In the genomic region with DNA sequence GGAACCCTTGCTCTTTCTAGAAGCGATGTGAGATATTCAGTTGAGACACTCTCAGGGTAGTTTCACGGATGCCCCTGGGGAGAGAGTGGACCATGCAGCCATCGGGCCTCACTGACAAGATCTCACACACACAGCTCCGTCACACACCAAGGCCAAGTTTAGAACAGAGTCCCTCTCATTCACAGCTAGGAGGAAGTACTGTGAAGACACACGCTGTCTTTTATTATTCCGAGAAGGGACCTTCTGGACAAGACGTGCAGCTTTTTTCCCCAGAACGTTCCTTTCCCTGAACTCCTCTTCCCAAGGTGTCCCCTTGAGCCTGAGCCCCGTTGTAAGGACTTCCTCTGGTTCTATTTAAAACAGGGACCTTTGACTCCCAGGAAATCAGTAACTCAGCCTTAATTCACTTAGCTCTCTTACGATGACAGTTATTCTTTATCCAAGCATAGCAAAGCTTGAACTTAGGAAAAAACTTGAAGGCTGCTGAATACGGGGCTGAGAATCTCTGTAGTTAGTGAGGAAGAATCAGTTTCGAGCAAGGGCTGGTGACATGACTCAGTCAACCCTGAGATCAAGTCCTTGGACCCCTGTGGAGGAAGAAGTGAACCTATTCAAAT, we compare ENCODE assay signal across 13 mouse cellular contexts.
A peak's percentile ranks its signal among the peaks of the same experiment; 100 is the strongest.
DNase-seq lines count a peak whose midpoint lies in the region; ATAC-seq and TF ChIP-seq lines count a peak whose summit lies in the region.
"Had no signal": no experiment of that assay in that cellular context is flagged by ENCODE, and none has a peak within 500 bp of the region (broad histone marks: within the 10 kb centered on the region; RNA-seq: fewer than 3 reads in every experiment).

No protein-coding gene starts in this region.

- H3K27me3 ChIP-seq in liver, embryonic 13.5 days, result no peaks in the 10 kb centered on the region
- H3K27me3 ChIP-seq in liver, embryonic 11.5 days (replicated peaks; ENCODE audit: control insufficient read depth, insufficient read depth, low read length), result no peaks in the 10 kb centered on the region
- H3K27me3 ChIP-seq in ES-Bruce4 (ENCODE audit: control insufficient read depth, insufficient read depth, low read length, poor library complexity, severe bottlenecking), result no peaks in the 10 kb centered on the region
- H3K27me3 ChIP-seq in small intestine, adult 2 months (ENCODE audit: control insufficient read depth, insufficient read depth, low read length), result no peaks in the 10 kb centered on the region
- no peaks in the 10 kb centered on the region for H3K27me3 ChIP-seq in forebrain, postnatal 0 days (ENCODE audit: insufficient read depth, low read length)
- no peaks in the 10 kb centered on the region for H3K27me3 ChIP-seq in midbrain, postnatal 0 days (ENCODE audit: insufficient read depth, low read length)
- H3K27me3 ChIP-seq: hindbrain, embryonic 12.5 days had no signal

- peaks cover 44% of the 10 kb centered on the region for H3K4me1 ChIP-seq in liver, embryonic 13.5 days (replicated peaks)
- H3K4me1 ChIP-seq in liver, embryonic 11.5 days (replicated peaks; ENCODE audit: control insufficient read depth, insufficient read depth, low read length), result peaks cover 15% of the 10 kb centered on the region
- H3K4me1 ChIP-seq in ES-Bruce4 (ENCODE audit: control insufficient read depth, insufficient read depth, low read length), result peaks cover 5% of the 10 kb centered on the region
- H3K4me1 ChIP-seq in small intestine, adult 2 months (ENCODE audit: control insufficient read depth, insufficient read depth, insufficient read length, low read length), result peaks cover 26% of the 10 kb centered on the region
- H3K4me1 ChIP-seq in forebrain, postnatal 0 days (ENCODE audit: insufficient read depth), result no peaks in the 10 kb centered on the region
- H3K4me1 ChIP-seq in midbrain, postnatal 0 days (ENCODE audit: insufficient read depth, low read length), result no peaks in the 10 kb centered on the region

- ATAC-seq in liver, embryonic 13.5 days (ENCODE audit: low read depth), result no peak
- ATAC-seq in liver, embryonic 11.5 days (replicated peaks; ENCODE audit: low FRiP score), result no peak
- no peak for ATAC-seq in forebrain, postnatal 0 days
- no peak for ATAC-seq in midbrain, postnatal 0 days (ENCODE audit: low FRiP score)
- ATAC-seq: CD4-positive, CD25-positive, alpha-beta regulatory T cell, adult 4 months; forebrain, embryonic 16.5 days had no signal

- H3K36me3 ChIP-seq in liver, embryonic 13.5 days, result no peaks in the 10 kb centered on the region
- H3K36me3 ChIP-seq in liver, embryonic 11.5 days (ENCODE audit: control insufficient read depth, insufficient read depth, low read length), result no peaks in the 10 kb centered on the region
- no peaks in the 10 kb centered on the region for H3K36me3 ChIP-seq in ES-Bruce4 (ENCODE audit: control insufficient read depth, insufficient read depth, low read length, poor library complexity, severe bottlenecking)
- peaks cover 4% of the 10 kb centered on the region for H3K36me3 ChIP-seq in small intestine, adult 2 months (ENCODE audit: control insufficient read depth, insufficient read depth, low read length)
- no peaks in the 10 kb centered on the region for H3K36me3 ChIP-seq in forebrain, postnatal 0 days (ENCODE audit: insufficient read depth)
- H3K36me3 ChIP-seq in midbrain, postnatal 0 days (ENCODE audit: insufficient read depth, low read length), result no peaks in the 10 kb centered on the region
- H3K36me3 ChIP-seq: hindbrain, embryonic 12.5 days had no signal

- no peak for TF ChIP-seq POLR2A in ES-Bruce4 (IDR thresholded peaks at IDR 0.05; ENCODE audit: insufficient read depth, low read length)
- TF ChIP-seq POLR2A in small intestine, adult 2 months (IDR thresholded peaks at IDR 0.05; ENCODE audit: low read depth, low read length), result no peak

- H3K9me3 ChIP-seq in liver, embryonic 13.5 days (replicated peaks), result no peaks in the 10 kb centered on the region
- H3K9me3 ChIP-seq in liver, embryonic 11.5 days (ENCODE audit: control insufficient read depth, low read length), result no peaks in the 10 kb centered on the region
- no peaks in the 10 kb centered on the region for H3K9me3 ChIP-seq in ES-Bruce4 (replicated peaks; ENCODE audit: control insufficient read depth, insufficient read depth, low read length, poor library complexity, severe bottlenecking)
- no peaks in the 10 kb centered on the region for H3K9me3 ChIP-seq in forebrain, postnatal 0 days (ENCODE audit: low read length)
- H3K9me3 ChIP-seq in midbrain, postnatal 0 days (ENCODE audit: low read length), result no peaks in the 10 kb centered on the region
- H3K9me3 ChIP-seq: hindbrain, embryonic 12.5 days had no signal

- no peak overlapping the region for H3K4me3 ChIP-seq in liver, embryonic 13.5 days (replicated peaks)
- no peak overlapping the region for H3K4me3 ChIP-seq in liver, embryonic 11.5 days (ENCODE audit: low read depth, low read length)
- H3K4me3 ChIP-seq in ES-Bruce4 (ENCODE audit: low read depth, low read length), result no peak overlapping the region
- H3K4me3 ChIP-seq in small intestine, adult 2 months (ENCODE audit: low read depth, low read length), result peak overlapping the region; percentile 11; the same call in 1 of the 2 replicates
- H3K4me3 ChIP-seq in forebrain, postnatal 0 days (ENCODE audit: low read depth, low read length), result no peak overlapping the region
- no peak overlapping the region for H3K4me3 ChIP-seq in midbrain, postnatal 0 days (ENCODE audit: low read depth, low read length)
- H3K4me3 ChIP-seq: hindbrain, embryonic 12.5 days; myocyte had no signal

- no peak overlapping the region for H3K27ac ChIP-seq in liver, embryonic 13.5 days
- H3K27ac ChIP-seq in liver, embryonic 11.5 days (ENCODE audit: low read depth, low read length), result no peak overlapping the region
- H3K27ac ChIP-seq in ES-Bruce4 (ENCODE audit: insufficient read depth, low read length), result no peak overlapping the region
- peak overlapping the region; percentile 91 for H3K27ac ChIP-seq in small intestine, adult 2 months (ENCODE audit: insufficient read depth, low read depth, low read length)
- H3K27ac ChIP-seq in forebrain, postnatal 0 days (ENCODE audit: low read depth, low read length), result no peak overlapping the region
- H3K27ac ChIP-seq in midbrain, postnatal 0 days (ENCODE audit: low read depth, low read length), result no peak overlapping the region
- H3K27ac ChIP-seq: hindbrain, embryonic 12.5 days had no signal

- 46% methylated on average over 12 of the region's 12 CpGs for WGBS in liver, embryonic 13.5 days (ENCODE audit: insufficient replicate concordance)
- WGBS in liver, embryonic 11.5 days, result 65% methylated on average over 12 of the region's 12 CpGs
- 15% methylated on average over 12 of the region's 12 CpGs for WGBS in small intestine, adult 2 months
- 78% methylated on average over 12 of the region's 12 CpGs for WGBS in forebrain, postnatal 0 days
- 74% methylated on average over 12 of the region's 12 CpGs for WGBS in midbrain, postnatal 0 days

- no peak for TF ChIP-seq CTCF in ES-Bruce4 (IDR thresholded peaks at IDR 0.05; ENCODE audit: low read depth, low read length)
- no peak for TF ChIP-seq CTCF in small intestine, adult 2 months (IDR thresholded peaks at IDR 0.05; ENCODE audit: extremely low read depth, insufficient read length, insufficient replicate concordance, low read depth, low read length)
- TF ChIP-seq CTCF in forebrain, postnatal 0 days (IDR thresholded peaks at IDR 0.05; ENCODE audit: low read depth), result no peak
- no peak for TF ChIP-seq CTCF in midbrain, postnatal 0 days (IDR thresholded peaks at IDR 0.05)

- no peak overlapping the region for H3K9ac ChIP-seq in liver, embryonic 13.5 days
- no peak overlapping the region for H3K9ac ChIP-seq in liver, embryonic 11.5 days (ENCODE audit: low read depth, low read length)
- H3K9ac ChIP-seq in ES-Bruce4 (ENCODE audit: low read depth, poor library complexity, severe bottlenecking), result 0 out of 2 replicates have a peak overlapping the region, but pooled peaks have one; percentile 56
- H3K9ac ChIP-seq in forebrain, postnatal 0 days, result no peak overlapping the region
- H3K9ac ChIP-seq in midbrain, postnatal 0 days (replicated peaks; ENCODE audit: low read length, poor library complexity, severe bottlenecking), result no peak overlapping the region
- H3K9ac ChIP-seq: hindbrain, embryonic 12.5 days had no signal

- no peak for TF ChIP-seq EP300 in ES-Bruce4 (IDR thresholded peaks at IDR 0.05; ENCODE audit: insufficient read depth, low read depth, low read length)

- no peak for DNase-seq in liver, embryonic 13.5 days
- DNase-seq in liver, embryonic 11.5 days (ENCODE audit: low spot score), result no peak
- DNase-seq in kidney, adult 8-10 months, result peak; percentile 60 to 79
- DNase-seq in left cerebral cortex, adult 8-10 months (ENCODE audit: low spot score in 2 of 2), result no peak
- DNase-seq in forebrain, postnatal 0 days, result no peak
- no peak for DNase-seq in midbrain, postnatal 0 days (ENCODE audit: low spot score)
- DNase-seq: left cerebral cortex, postnatal 4 days had no signal

- peak overlapping the region; percentile 33 for H3K4me2 ChIP-seq in liver, embryonic 13.5 days
- no peak overlapping the region for H3K4me2 ChIP-seq in liver, embryonic 11.5 days
- H3K4me2 ChIP-seq in forebrain, postnatal 0 days (ENCODE audit: low read depth), result no peak overlapping the region
- no peak overlapping the region for H3K4me2 ChIP-seq in midbrain, postnatal 0 days (ENCODE audit: low read depth, low read length, poor library complexity, severe bottlenecking)
- H3K4me2 ChIP-seq: hindbrain, embryonic 12.5 days had no signal

Comparison
In these comparisons a context has a peak if more than half of its experiments do, and no peak if none do; other contexts are left out.
1. DNase-seq: peak in kidney, adult 8-10 months (2 of 2); none in liver, embryonic 13.5 days (single experiment), liver, embryonic 11.5 days (single experiment), left cerebral cortex, adult 8-10 months (0 of 2), forebrain, postnatal 0 days (single experiment) and midbrain, postnatal 0 days (single experiment).